Mouse (Mus musculus): ENCODE measurements around the gene Ly6g6e.
"Not testable (repeated sequence)": the region's sequence is repeated elsewhere in the genome, so short reads cannot be mapped to it uniquely, and the experiment has no call there.

The Ly6g6e gene

DNA sequence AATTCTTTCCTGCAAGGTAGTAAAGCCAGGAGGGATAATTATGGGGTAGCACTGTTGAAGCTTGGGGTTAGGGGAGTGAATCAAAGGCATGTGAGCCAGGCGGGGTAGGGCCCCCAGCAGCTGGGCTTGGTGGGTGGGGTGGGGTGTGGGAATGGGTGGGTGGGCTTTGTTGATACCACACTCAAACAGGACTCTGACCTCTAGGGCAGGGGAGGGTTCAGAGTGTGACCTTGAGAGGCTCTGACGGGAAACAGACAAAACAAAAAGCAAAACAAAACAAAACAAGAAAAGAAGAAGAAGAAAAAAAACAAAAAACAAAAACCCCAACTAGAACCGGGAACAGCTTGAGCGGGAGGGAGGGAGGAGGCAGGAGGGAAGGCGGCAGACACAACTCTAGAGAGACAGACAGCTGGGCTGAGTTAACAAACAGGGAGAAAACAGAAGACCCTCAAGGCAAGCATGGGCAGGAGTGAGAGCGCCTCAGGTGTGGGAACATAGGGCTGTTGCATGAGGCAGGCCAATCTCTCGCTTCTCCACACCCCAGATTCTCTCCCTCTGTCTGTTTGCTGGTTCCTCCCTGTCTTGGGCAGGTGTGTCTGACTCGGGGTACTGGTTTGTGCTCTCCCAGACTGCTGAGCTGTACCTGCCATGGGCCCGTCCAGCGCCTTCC lies at the start of gene Ly6g6e:
Ly6g6e (plus strand) TSS at position 396 of the 670 bp plus-strand sequence.
- no peak for DNase-seq (ENCODE audit: low spot score)

- no peak for DNase-seq (ENCODE audit: low spot score)
These were observed 49.2 kb upstream of the Ly6g6e start, which contains the start of gene Sapcd1 for GRCm38 (mm10) chr17:35027277-35028068. Sapcd1 (minus strand) TSS chr17:35028016.

DNA sequence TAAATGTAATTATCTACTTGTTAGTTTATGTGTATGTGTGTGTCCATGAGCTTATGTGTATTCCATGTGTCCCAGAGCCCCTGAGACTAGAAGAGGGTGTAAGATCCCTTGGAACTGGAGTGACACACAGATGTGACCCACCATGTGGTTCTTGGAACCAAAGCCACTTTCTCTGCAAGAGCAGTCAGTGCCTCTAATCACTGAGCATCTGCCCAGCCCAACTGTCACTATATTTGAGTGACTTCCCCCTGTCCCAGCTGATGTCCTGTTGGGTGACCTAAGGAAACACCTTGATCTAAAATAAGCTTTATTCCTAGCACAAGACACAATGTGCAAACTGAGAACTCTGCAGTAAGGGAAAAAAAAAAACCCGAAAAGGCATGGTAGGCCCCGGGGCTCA lies 48.4 kb upstream of the Ly6g6e start:
- no peak for DNase-seq (ENCODE audit: low spot score)

DNA sequence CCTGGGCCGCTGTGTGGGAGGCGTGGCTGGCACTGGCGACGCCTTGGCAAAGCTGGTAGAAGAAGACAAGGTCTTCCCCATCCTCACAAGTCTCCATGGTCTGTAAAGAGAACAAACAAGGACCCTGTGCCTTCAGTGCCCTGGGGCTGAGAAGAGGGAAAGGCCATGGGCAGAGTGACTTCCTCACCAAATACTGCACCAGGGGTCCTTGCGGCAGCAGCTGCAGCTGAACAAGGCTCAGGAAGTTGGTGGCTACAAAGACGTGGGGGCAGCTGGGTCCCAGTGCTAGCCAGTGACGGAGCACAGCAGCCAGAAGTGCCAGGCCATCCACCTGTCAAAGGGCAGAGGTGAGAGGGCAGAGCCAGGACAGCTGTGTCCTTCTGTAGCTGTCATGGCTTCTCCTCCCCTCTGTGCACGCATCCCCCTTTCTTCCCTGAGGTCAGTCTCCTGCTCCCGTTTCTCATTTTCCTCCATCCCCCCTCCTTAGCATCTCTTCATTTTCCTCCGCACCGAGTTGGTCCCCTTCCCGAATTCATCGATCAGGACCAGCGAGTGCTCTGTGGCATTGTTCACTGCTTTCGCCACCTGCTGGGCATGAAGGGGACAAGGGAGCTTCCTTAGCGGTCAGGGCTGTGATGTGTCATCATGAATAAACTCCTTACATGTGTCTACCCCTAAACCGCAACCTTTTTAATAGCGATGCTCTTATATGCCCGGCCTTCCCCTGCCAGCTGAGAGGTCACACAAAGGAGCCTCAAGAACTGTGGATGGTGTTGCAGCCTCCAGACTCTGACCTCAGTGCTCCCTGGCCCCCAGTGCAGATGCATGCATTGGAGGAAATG lies 46.8 kb upstream of the Ly6g6e start:
- no peak for DNase-seq (ENCODE audit: low spot score)

DNA sequence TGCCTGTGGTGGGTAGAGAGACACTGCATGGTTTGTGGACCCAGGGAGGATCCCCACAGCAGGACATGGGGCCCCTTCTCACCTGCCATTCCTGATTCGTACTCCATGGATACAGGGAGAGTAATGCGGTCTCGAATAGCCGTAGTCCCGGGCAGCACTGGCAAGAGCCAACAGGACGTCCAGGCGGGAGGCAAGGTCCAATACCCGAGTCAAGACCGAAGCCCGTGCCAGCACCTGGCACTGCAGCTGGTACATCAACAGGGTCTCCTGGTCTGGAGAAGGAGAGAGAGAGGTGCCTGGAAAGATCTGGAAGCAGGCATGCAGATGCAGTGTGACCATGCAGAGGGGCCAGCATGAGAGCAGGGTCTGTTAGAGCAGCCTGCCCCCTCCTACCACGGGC lies 45.4 kb upstream of the Ly6g6e start:
- DNase-seq (ENCODE audit: low spot score) = no peak

GRCm38 (mm10) chr17:35031880-35032279 lies 44.8 kb upstream of the Ly6g6e start:
- DNase-seq (ENCODE audit: low spot score) = no peak

- no peak for DNase-seq (ENCODE audit: low spot score)
These were observed 44.3 kb upstream of the Ly6g6e start for GRCm38 (mm10) chr17:35032323-35032870.

- DNase-seq (ENCODE audit: low spot score) = not testable (repeated sequence)
These were observed 43.0 kb upstream of the Ly6g6e start for GRCm38 (mm10) chr17:35033703-35034102.

DNA sequence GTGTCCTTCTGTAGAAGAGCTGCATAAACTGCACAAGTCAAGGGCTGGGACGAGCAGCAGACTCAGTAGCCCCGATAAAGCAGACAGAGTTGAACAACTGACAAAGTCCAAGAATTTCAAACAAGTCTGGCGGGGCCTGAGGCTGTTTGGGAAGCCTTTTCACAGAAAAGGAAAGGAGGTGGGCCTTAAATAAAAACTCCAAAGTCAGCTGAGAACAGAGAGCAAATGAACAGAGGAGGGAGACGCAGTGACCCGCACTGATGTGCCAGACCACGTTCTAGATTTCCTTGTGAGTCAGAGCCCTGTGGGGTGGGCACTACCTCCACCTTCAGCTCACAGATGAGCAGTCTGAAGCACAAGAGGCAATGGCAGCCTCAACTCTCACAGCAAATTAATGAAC lies 41.8 kb upstream of the Ly6g6e start:
- DNase-seq (ENCODE audit: low spot score) = no peak

DNA sequence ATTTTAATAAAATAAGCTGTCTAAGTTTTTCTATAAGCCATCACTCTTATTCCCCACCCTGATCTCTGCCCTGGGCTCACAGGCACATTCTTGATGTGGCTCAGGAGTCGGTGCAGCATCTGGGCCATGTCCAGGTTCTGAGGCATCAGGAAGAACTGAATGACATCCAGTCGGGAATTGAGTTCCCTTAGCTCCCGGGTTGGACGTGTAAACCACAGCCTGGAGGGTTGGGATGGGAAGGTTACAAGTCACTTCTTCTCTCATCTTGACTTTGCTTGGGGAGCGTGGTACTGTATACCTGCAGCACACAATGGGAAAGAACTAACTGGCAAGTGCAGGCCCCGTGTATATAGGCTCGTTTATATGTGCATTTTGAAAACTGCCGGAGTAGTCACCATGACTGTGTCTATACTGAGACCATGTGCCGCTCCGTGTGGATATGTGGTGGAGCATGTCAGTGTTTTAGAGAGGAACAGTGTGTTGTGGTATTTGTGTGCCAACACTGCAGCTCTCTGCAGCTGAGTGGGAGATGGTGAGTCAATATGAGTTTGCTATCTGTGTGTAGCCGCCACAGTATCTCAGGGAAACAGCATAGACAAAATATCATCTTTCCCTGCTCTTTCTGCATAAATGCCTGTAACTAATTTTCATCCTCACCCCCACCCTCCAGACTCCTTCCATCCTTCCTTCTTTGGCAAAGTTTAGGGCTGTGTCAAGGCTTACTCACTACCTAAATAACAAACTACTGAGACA lies 37.4 kb upstream of the Ly6g6e start:
- no peak for DNase-seq (ENCODE audit: low spot score)

- DNase-seq (ENCODE audit: low spot score) = no peak
These were observed 32.9 kb upstream of the Ly6g6e start for GRCm38 (mm10) chr17:35043794-35044193.

DNA sequence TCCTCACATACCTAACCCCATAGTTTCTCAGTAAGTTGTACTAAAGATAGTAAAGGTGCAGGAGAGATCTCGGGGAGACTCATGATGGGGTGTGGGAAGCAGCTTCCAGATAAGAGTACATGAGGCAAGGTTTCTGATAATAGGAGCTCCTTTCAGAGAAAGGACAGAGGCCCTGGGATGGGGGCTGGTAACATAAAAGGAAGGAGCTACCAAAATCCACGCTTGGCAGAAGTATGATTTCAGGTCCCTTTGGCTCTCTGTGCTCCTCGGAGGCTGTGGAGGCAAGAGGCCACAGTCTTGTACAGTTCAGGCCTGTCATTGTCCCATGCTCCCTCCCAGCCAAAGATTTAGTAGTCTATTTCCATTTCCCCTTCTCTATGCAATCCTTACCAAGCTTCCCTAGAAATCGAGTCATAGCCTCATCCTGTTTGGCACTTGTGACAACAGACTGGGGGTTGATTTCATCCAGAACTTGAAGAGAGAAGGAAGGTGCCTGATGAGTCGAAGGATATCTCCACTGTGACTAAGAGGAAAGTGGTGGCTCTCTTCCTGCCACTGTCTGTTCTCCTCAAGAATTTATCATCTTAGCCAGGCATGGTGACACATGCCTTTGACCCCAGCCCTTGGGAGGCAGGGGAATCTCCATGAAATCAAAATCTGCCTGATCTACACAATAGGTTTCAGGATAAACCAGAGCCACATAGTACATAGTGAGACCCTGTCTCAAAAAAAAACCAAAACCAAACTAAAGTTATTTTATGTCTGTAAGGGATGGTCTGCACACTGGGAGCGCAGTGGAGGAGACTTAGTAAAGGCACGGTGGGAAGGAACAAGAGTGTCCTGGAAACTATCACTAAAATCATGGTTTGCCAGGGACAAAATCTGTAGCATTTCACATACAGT lies 31.5 kb upstream of the Ly6g6e start:
- DNase-seq (ENCODE audit: low spot score) = no peak

GRCm38 (mm10) chr17:35045807-35046680 lies 30.7 kb upstream of the Ly6g6e start:
- no peak for DNase-seq (ENCODE audit: low spot score)

- peak; percentile 79 for DNase-seq (ENCODE audit: low spot score)
These were observed 29.8 kb upstream of the Ly6g6e start, which contains the start of gene Msh5 for GRCm38 (mm10) chr17:35046681-35047455. Msh5 (minus strand) TSS chr17:35046745.

DNA sequence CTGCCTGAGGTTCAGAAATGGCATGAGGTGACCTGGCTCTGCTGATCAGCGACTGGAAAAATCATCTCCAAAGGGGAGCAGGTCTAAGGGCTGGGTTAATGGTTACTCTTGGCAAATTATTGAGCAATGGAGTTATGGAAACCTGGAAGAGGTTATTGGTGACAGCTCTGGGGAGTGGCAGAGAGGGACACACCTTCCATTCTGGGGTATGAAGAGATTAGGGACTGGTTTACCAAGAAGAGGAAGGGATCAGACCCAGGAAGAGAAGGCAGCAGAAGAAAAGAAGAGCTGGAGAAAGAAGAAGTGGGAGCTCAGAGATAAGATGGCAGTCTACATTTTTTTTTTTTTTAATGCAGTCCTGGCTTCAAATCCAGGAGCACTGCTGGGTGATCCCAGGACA lies 29.0 kb upstream of the Ly6g6e start:
- no peak for DNase-seq (ENCODE audit: low spot score)

- DNase-seq (ENCODE audit: low spot score) = no peak
These were observed 28.4 kb upstream of the Ly6g6e start for GRCm38 (mm10) chr17:35048149-35048931.

DNA sequence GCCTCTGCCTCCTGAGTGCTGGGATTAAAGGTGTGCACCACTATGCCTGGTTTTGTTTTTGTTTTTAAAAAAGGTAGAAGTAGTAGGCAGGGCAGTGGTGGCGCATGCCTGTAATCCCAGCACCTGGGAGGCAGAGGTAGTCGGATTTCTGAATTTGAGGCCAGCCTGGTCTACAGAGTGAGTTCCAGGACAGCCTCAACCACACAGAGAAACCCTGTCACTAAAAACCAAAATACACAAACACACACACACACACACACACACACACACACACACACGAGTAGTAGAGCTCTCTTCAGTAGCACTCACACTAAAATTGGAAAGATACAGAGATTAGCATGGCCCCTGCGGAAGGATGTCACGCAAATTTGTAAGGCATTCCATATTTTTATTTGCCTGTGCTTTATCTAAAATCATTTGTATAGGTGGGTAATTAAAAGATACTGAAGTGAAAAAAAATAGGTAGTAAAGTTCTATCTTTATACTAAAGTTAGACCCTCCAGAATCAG lies 27.7 kb upstream of the Ly6g6e start:
- no peak for DNase-seq (ENCODE audit: low spot score)
